Mouse (Mus musculus) right cerebral cortex, postnatal 10 days (tissue): ENCODE results near the gene Tbkbp1.
"Not testable (repeated sequence)": the region's sequence is repeated elsewhere in the genome, so short reads cannot be mapped to it uniquely, and the experiment has no call there.

Experiments
- DNase-seq, 2 experiments: peaks; one replicate each; pipeline ENCODE4 v3.0.0; 2021; ENCODE audit warnings: low spot score in 2 of 2

The Tbkbp1 gene

GRCm38 (mm10) chr11:97151343-97151801 is at the start of gene Tbkbp1:
TSS of gene Tbkbp1 (minus strand) at chr11:97151495.
- DNase-seq, result peak; percentile 78 to 82

- DNase-seq, result no peak
Measured at GRCm38 (mm10) chr11:97199519-97199918, 48.2 kb upstream of the Tbkbp1 start.

GRCm38 (mm10) chr11:97198601-97199000 is 47.3 kb upstream of the Tbkbp1 start:
- peak in 1 of 2 experiments; percentile 33 for DNase-seq

- no peak for DNase-seq
Measured at GRCm38 (mm10) chr11:97197021-97197420, 45.7 kb upstream of the Tbkbp1 start.

- DNase-seq, result no peak
Measured at GRCm38 (mm10) chr11:97196541-97196940, 45.2 kb upstream of the Tbkbp1 start.

GRCm38 (mm10) chr11:97192621-97192951 is 41.3 kb upstream of the Tbkbp1 start:
- DNase-seq, result no peak

- DNase-seq, result no peak
Measured at GRCm38 (mm10) chr11:97191915-97192620, 40.8 kb upstream of the Tbkbp1 start.

GRCm38 (mm10) chr11:97190992-97191391 is 39.7 kb upstream of the Tbkbp1 start:
- no peak for DNase-seq

GRCm38 (mm10) chr11:97189645-97190044 is 38.4 kb upstream of the Tbkbp1 start:
- not testable (repeated sequence) for DNase-seq

- DNase-seq, result no peak
Measured at GRCm38 (mm10) chr11:97189231-97189630, 37.9 kb upstream of the Tbkbp1 start.

GRCm38 (mm10) chr11:97188643-97188955 is 37.3 kb upstream of the Tbkbp1 start:
- no peak for DNase-seq

- peak; percentile 99 to 100 for DNase-seq
Measured at GRCm38 (mm10) chr11:97187764-97188642, 36.7 kb upstream of the Tbkbp1 start, which contains the start of gene Kpnb1. TSS of gene Kpnb1 (minus strand) at chr11:97187881.

GRCm38 (mm10) chr11:97186947-97187763 is 35.9 kb upstream of the Tbkbp1 start:
- DNase-seq, result peak; percentile 97 to 98

GRCm38 (mm10) chr11:97185704-97186614 is 34.7 kb upstream of the Tbkbp1 start:
- DNase-seq, result no peak

GRCm38 (mm10) chr11:97184875-97185274 is 33.6 kb upstream of the Tbkbp1 start:
- no peak for DNase-seq

GRCm38 (mm10) chr11:97182446-97182845 is 31.2 kb upstream of the Tbkbp1 start:
- DNase-seq, result no peak

GRCm38 (mm10) chr11:97181061-97181460 is 29.8 kb upstream of the Tbkbp1 start:
- DNase-seq, result no peak

- DNase-seq, result no peak
Measured at GRCm38 (mm10) chr11:97178198-97178597, 26.9 kb upstream of the Tbkbp1 start.

- DNase-seq, result peak in 1 of 2 experiments; percentile 51
Measured at GRCm38 (mm10) chr11:97176851-97177250, 25.6 kb upstream of the Tbkbp1 start.

GRCm38 (mm10) chr11:97175499-97175898 is 24.2 kb upstream of the Tbkbp1 start:
- peak in 1 of 2 experiments; percentile 43 for DNase-seq

- no peak for DNase-seq
Measured at GRCm38 (mm10) chr11:97160341-97160740, 9.0 kb upstream of the Tbkbp1 start.
